Mouse (Mus musculus): ENCODE results near the gene Efna5.

GRCm38 (mm10) chr17:62691201-62691715 is 189.9 kb downstream of the Efna5 start:
- TF ChIP-seq POLR2A (IDR thresholded peaks at IDR 0.05; ENCODE audit: borderline replicate concordance, extremely low read depth, low read depth, low read length) = no peak
- TF ChIP-seq CTCF (IDR thresholded peaks at IDR 0.05; ENCODE audit: insufficient read depth, low read length) = no peak
